Mouse (Mus musculus): ENCODE results near the gene Tyw1.

Gene Tyw1

DNA sequence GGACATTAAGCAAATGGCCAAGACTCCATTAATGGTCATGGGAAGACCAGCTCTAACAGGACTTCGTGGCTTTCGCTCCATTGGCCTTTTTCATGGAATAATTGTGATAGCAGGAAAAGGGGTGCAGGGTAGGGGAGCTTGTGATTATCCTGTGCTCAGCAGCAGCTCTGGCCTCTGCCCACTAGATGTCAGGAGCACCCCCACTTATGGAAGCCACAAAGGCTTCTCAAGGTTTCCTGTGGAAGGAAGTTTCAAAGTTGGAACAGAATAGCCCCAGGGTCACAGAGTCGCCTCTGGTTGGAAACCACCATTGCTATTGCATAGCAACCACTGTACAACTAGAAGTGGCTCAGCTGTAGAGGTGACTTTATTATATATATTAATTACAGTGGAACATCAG is 65.1 kb downstream of the Tyw1 start:
- DNase-seq, result peak; percentile 53 to 67

DNA sequence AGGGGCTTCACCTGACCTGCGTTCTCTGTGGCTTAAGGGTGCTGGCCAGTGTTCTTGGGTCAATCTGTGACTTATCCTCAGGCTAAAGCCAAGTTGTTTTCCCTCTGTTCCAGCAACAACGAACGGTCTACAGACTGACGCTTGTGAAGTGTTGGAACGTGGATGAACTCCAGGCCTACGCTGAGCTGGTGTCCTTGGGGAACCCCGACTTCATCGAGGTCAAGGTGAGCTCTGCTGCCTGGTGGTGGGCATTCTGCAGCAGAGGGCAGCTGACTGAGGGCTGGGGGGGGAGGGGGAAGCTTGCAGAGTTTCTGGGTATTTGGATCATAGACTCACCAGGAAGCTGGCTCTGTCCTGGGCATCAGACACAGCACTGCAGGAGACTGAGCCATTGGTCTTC is 70.1 kb downstream of the Tyw1 start:
- peak in 1 of 2 experiments; percentile 29 for DNase-seq

DNA sequence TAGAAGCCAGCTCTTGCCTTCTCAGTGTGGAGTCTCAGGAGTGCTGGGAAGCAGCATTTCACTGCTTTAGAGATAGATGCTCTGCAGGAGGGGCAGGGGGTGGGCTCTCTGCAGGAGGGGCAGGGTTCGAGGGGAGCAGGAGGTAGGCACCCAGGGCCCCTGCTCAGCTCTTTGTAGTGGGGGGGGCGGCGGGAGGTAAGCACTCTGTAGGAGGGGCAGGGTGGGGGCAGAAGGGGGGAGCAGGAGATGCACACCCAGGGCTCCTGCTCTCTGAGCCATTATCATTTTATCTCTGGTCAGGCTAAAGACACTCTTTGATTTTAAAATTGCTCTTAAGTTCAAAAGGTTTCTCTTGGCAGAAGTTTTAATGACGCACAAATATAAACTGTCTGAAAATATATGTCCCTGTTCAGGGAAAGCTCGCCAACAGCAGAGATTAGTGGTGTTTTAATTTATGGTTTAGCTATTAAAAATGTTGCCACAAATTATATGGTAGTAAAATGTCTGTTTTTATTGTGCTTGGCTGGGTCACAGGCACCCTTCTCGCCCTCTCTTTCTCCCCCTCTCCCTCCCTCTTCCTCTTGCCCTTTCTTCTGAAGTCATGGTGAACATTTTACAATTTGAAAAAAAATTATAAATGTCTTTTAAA is 72.3 kb downstream of the Tyw1 start:
- DNase-seq, result no peak

DNA sequence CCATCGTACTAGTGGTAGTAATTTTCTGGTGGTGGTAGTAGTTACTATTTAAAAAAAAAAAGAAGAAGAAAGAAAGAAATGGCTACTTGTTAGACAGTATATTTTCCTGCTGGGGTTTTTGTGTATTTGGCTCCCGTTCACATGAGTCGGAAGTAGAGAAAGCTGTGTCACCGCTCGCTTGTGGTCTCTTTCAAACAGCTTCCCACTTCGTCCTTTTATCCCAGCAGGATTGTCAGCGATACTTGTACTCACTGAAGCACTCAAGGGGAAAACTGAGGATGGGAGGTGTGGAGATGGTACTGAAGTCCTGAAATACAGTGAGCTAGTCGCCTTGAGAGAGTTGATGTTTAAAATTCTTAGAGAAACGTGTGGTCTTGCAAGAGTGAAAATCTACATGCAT is 72.9 kb downstream of the Tyw1 start:
- DNase-seq, result no peak

DNA sequence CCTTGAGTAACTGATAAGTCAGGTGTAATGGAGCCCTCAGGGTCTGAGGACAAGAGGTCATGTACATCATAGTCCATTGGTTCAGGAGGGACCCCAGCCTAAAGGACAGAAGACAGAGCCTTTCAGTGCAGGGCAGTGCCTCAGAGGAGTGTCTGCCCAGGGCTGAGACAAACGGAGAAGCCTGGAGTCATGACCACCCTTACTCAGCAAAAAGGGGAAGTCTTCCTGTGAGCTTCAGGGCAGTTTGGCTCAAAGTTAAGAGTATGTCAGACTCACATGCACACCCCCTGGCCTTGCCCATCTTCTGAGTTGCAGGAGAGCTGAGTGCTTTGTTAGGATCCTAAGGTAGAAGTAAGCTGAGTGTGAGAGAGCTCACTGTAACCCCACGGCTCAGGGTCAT is 74.5 kb downstream of the Tyw1 start:
- DNase-seq, result no peak

DNA sequence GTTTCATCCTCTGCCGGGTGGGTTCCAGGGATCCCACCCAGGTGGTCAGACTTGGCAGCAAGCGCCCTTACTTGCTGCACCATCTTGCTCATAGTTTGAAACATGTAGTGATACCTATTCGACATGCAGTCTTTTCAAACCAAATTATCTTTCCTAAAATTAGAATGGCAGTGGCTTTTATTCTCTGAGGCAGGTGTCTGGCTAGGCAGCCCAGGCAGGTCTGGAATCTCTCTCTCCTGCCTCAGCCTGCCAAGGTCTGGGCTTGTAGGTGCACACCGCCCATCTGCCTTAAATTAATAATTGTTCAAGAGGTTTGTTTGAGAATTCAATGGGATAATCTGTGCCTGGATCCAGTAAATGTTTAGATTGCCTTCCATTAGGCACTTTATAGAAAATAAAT is 75.4 kb downstream of the Tyw1 start:
- DNase-seq, result peak; percentile 56 to 69

DNA sequence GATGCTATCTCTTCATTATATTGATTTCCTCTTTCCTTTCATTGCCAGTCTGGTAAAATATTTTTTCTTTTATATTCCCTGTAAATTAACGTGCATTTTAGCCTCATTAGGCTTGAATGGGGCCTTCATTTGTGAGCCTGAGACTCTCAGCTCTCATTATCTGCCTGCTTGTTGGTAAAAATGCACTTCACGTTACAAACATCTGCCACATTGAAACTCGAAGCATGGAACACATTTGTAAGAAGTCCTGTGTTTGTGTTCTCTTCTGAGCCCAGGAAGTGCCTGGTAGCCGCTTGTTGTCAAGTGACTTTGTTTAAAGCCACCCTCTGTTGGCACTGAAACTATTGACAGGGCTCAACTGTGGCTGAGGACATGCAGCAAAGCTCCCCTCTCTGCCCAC is 75.8 kb downstream of the Tyw1 start:
- DNase-seq, result no peak

DNA sequence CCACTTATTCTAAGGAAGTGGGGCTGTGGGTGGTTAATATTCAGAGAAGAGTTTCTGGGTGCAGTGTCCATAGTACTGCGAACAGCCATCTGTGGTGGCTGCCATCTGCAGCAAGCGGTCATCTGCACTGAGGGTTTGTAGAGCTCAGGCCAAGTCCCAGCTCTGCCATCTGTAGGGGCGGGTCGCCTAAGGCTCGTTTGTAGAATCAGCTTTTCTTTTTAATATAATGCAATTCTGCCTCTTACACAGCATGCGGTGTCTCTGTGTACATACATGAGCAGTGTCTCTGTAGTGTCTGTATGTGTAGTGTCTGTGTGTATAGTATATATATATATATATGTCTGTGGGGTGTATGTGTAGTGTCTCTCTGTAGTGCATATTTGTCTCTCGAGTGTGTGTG is 78.1 kb downstream of the Tyw1 start:
- peak; percentile 71 to 77 for DNase-seq

DNA sequence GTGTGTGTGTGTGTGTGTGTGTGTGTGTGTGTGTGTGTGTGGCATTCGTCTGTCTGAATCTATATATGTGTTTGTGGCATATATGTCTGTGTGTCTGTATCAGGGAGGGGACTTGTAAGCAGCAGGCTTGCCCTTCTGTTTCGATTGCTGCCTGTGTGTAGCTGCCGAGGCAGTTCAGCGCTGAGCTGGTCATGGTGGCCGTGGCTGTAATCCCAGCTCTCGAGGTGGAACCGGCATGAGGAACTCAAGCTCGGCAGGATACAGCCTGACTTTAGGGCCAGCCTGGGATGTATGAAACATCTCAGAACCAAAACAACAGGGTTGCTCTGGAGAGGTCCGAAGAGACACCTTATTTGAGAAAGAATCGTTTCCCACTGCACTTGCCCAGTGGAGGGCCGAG is 78.6 kb downstream of the Tyw1 start:
- peak; percentile 61 to 63 for DNase-seq

DNA sequence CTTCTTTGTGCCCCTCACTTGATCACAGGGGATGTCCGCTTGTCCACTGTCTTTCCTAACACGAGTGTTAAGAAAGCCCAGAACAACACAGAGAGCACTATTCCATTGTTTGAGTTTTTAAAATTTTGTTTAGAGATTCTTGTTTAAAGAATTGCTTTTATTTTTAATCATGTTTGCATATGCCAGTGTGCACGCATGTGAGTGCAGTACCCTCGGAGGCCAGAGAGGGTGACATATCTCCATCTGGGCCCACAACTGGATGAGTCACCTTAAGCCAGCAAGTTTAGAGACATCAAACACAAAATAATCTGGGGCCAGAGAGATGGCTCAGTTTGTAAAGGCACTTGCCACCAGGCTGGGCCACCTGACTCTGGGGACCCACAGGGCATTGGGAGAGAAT is 80.0 kb downstream of the Tyw1 start:
- DNase-seq, result no peak

DNA sequence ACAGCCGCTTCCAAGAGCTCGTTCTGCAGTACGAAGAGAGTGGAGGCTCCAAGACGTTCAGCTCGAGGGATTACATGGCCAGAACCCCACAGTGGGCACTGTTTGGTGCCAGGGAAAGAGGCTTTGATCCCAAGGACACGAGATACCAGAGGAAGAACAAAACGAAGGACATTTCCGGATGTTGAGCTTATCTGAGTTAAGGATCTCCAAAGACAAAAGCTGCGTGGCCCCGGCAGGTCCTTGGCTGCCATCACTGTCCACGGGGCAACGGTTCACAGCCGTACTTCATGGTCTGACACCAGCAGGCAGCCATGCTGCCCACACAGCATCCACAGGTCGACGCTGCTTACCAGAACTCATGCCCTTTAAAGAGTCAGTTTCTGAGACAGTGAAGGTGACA is 85.2 kb downstream of the Tyw1 start:
- no peak for DNase-seq

DNA sequence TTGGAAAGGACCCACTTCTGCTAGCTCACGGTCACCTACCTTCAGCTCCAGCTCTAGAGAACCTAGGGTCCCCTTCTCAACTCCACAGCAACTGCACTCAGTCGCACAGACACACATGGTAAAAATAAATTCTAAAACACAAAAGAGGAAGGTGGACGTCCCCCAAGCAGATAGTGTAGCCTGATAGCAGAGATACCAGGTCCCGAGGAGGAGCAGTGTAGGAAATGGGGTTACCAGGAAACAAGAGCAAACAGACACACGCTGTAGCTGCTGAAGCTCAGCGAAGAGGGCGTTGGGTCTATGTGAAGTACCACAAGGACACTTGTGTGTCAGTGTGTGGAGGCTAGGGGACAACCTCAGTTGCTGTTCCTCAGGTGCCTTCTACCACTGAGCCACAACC is 89.6 kb downstream of the Tyw1 start:
- no peak for DNase-seq

DNA sequence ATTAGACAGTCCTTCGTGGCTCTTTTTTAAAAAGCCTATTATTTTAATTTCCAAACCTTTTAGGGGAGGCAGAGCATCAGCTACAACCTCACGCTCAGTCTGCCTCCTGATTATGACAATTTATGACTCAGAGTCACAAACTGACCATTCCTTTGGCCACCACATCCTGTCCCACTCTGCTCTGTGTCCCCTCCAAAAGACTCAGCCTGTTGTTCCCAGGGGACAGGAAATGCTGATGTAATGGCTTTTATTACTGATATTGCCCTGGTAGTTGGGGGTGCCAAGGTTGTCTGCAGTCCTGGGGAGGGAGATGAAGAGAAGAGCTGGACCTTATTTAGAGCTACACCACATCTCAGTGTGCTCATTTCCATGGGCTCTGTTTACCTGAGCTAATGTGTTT is 90.5 kb downstream of the Tyw1 start:
- DNase-seq, result no peak

DNA sequence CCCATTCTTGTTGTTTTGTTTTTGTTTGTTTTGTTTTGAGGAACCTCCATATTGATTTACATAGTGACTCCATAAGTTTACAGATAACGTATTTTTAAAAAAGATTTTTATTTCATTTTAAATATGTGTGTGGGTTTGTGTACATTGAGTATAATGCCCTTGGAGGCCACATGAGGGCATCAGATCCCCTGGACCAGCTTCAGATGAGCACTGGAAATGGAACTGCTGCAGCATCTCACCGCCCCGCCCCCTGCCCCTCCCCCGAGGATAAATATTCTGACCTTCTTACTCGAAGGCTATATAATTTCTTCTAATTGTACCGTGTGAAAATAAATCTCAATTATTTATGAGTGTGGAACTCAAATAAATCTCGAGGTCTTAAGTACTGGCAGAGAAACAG is 99.8 kb downstream of the Tyw1 start:
- peak in 1 of 2 experiments; percentile 56 for DNase-seq

DNA sequence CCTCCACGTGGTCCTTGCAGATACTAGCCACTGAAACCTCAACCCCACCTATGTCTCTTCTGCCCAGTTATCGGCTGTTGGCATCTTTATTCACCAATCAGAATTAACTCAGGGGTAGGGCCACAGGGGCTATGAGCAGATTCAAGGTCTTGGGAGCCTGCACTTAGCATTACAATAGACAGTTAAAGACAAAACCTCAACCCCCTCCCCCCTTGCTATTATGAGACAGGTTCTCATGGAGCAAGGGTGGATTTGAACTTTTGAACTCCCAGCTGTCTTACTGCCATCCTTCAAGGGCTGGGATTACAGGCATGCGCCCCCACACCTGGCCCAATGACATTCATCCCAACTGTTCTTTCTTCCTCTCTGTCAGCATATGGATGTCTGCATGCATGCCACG is 107.7 kb downstream of the Tyw1 start:
- DNase-seq, result no peak

DNA sequence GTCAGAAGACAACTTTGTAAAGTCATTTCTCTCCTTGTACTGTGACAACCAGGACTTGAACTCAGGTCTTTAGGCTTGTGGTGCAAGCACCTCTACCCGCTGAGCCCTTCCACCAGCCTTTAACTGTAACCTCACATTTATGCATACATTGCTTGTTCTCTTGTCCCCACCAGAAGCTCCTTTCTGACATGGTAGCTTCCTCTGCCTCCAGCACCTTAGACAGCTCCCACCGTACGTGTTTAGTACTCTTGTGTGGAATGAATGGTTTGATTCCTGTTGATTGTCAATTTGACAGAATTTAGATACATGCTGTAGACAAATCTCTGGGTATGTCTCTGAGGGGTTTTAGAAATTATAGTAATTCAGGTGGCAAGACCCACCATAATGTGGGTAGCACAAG is 108.4 kb downstream of the Tyw1 start:
- no peak for DNase-seq

DNA sequence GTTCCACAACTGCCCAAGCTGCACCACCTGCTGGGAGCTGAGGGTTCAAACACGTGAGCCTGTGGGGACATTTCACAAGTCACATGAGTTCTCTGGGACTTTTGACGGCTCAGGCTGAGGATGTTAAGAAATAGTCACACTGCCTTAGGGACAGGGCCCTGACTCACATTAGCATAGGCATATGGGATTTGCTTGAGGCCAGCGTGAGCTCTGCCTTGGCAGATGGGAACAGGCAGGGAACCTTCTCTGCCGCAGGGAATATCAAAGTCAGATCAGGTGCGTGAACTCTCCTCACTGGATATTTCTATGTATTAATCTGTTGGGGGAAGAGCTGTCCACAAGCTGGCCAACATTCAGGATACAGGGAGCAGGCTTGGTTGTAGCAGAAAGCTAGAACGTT is 112.8 kb downstream of the Tyw1 start:
- DNase-seq, result peak; percentile 87 to 88

DNA sequence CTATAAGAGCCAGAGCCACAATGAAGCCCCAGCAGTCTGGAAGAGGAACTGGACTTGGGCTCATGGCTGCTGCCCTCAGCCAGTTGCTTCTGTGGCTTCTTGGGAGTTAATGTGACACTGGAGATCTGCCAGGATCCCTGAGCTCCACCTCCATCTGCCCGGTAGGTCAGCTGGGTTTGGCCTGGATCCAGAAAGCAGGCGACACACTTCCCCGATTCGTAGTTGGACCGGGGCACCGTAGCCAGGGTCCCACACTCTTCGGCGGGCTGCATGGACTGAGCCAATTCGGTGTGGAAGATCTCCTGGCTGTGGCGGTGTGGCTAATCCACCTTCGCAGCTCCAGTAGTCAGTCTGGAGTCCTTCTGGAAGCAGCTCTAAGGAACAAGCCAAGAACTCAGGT is 113.8 kb downstream of the Tyw1 start, which contains the start of gene Caln1:
TSS of gene Caln1 (plus strand) at position 219 of the 400 bp plus-strand sequence.
- DNase-seq, result peak; percentile 92 to 95

DNA sequence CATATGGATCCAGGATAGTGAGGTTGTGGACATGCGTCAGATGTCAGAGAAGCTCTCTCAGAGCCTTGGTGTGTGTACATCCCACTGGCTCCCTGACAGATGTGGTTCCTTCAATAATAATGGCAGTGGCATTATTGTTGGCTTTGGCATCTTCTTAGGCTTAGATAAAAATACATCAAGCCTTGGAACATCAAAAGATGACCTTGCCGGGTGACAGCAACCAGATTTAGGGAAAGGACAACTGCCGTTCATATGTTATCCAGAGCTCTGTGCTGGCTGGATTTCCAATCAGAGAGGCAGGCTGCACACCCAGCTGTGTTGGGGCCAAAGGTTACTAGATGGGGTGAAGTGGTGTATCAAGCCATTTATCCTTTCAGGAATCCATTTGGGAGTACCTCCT is 120.0 kb downstream of the Tyw1 start:
- DNase-seq, result no peak

DNA sequence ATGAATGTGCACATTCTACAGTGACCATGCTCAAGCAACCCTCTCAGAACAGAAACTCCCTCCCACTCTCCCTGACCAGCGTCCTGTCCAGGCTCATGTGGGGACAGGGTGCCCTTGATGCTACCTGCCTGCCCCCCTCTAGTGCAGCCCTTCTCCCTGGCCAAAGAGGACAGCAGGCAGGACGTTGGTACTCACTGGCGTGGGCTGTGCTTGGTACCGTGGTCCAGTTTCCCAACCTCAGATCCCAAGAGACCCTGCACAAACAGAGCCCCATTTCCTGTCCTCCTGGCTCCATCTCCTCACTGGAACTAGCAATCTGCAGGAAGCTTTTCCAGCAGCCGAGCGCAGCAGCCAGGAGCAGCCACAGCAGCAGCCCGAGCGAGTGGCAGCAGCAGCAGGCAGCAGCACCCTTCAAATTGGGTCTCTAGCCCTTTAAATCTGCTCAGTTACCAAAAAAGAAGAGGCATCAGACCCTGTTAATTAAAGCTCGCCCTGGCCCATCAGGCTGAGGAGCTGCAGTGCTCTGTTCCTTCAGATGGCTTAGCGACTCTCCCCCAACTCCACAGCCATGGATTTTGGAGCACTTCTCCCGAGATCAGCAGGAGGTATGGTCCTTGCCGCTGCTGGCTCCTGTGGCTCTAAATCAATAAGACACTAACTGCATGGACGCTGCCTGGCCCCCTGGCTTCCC is 128.9 kb downstream of the Tyw1 start, which contains the start of gene A330070K13Rik:
TSS of gene A330070K13Rik (minus strand) at position 410 of the 691 bp plus-strand sequence.
- DNase-seq, result peak; percentile 53 to 65

DNA sequence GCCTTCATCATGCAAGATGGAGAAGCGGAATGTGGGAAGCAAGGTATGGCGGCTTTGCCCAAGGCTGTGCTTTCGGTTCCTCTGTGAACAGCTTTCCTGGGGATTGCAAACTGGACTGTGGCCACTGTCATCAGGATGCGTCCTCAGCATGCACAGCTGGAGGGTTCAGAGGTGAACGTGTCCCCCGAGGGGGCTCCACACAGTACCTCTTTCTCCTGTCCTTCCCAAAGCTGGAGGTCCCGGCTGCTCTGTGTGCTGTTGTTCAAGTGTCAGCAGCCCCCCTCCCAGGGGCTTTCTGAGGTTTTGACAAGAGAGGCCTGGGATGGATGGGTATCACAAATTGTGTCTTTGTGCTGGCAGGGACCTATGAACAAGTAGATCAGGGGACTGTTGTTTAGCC is 131.0 kb downstream of the Tyw1 start:
- DNase-seq, result no peak
